In genomic region chr9:15717363-15717762, GRCm38 (mm10) we compare ENCODE assay signal across 26 mouse cellular contexts. TPM values are rescaled to one million over a fixed set of nuclear protein-coding genes. Genes with fewer than 3 reads are reported as not detected.
A peak's percentile ranks its signal among the peaks of the same experiment; 100 is the strongest.
DNase-seq lines count a peak whose midpoint lies in the region; ATAC-seq lines count a peak whose summit lies in the region.
"Had no signal": no experiment of that assay in that cellular context is flagged by ENCODE, and none has a peak within 500 bp of the region (broad histone marks: within the 10 kb centered on the region; RNA-seq: fewer than 3 reads in every experiment).

No protein-coding gene starts in this region.

- H3K4me3 ChIP-seq in heart, embryonic 10.5 days, result no peak overlapping the region
- no peak overlapping the region for H3K4me3 ChIP-seq in kidney, embryonic 14.5 days (ENCODE audit: low read length)
- H3K4me3 ChIP-seq: embryonic facial prominence, embryonic 12.5 days; embryonic facial prominence, embryonic 15.5 days; gastrocnemius, adult 2 months; hindbrain, embryonic 13.5 days had no signal

- H3K36me3 ChIP-seq in heart, embryonic 10.5 days, result peaks cover 4% of the 10 kb centered on the region; the same call in 1 of the 2 replicates
- no peaks in the 10 kb centered on the region; the same call in 1 of the 2 replicates for H3K36me3 ChIP-seq in kidney, embryonic 14.5 days (ENCODE audit: control insufficient read depth, insufficient read depth, low read length)
- H3K36me3 ChIP-seq: embryonic facial prominence, embryonic 15.5 days had no signal

- no peak overlapping the region for H3K9ac ChIP-seq in kidney, embryonic 14.5 days (ENCODE audit: low read depth, low read length)
- H3K9ac ChIP-seq: embryonic facial prominence, embryonic 12.5 days; embryonic facial prominence, embryonic 15.5 days; forebrain, postnatal 0 days; hindbrain, embryonic 13.5 days had no signal

- no peak overlapping the region for H3K4me2 ChIP-seq in kidney, embryonic 14.5 days (replicated peaks; ENCODE audit: low read depth, low read length)
- H3K4me2 ChIP-seq: embryonic facial prominence, embryonic 12.5 days; embryonic facial prominence, embryonic 15.5 days; hindbrain, embryonic 13.5 days had no signal

- H3K27ac ChIP-seq in heart, embryonic 10.5 days, result no peak overlapping the region
- H3K27ac ChIP-seq in kidney, embryonic 14.5 days (ENCODE audit: low read depth, low read length), result peak overlapping the region; percentile 30; the same call in 1 of the 2 replicates
- H3K27ac ChIP-seq: embryonic facial prominence, embryonic 12.5 days; embryonic facial prominence, embryonic 15.5 days; gastrocnemius, adult 2 months; hindbrain, embryonic 13.5 days; hindbrain, postnatal 0 days had no signal

- H3K9me3 ChIP-seq in heart, embryonic 10.5 days, result no peaks in the 10 kb centered on the region
- no peaks in the 10 kb centered on the region for H3K9me3 ChIP-seq in kidney, embryonic 14.5 days (ENCODE audit: control insufficient read depth, low read length)
- H3K9me3 ChIP-seq: embryonic facial prominence, embryonic 12.5 days; embryonic facial prominence, embryonic 15.5 days; hindbrain, embryonic 13.5 days had no signal

- ATAC-seq in kidney, embryonic 14.5 days (ENCODE audit: low FRiP score, low TSS enrichment), result no peak
- ATAC-seq in granulocyte monocyte progenitor cell, adult 5-6 weeks (replicated peaks; ENCODE audit: poor library complexity, severe bottlenecking), result peak; percentile 82
- ATAC-seq in megakaryocyte progenitor cell, adult 5-6 weeks (replicated peaks; ENCODE audit: poor library complexity), result peak; percentile 76
- ATAC-seq: activated CD4-positive, CD25-positive, alpha-beta regulatory T cell, adult 4 months; forebrain, embryonic 14.5 days; forebrain, postnatal 0 days; hindbrain, postnatal 0 days; inflammation-experienced regulatory T-cells, adult 6 months had no signal

- no peaks in the 10 kb centered on the region for H3K27me3 ChIP-seq in heart, embryonic 10.5 days (ENCODE audit: insufficient read depth, poor library complexity, severe bottlenecking)
- H3K27me3 ChIP-seq in kidney, embryonic 14.5 days (ENCODE audit: control insufficient read depth, insufficient read depth, low read length), result no peaks in the 10 kb centered on the region
- H3K27me3 ChIP-seq: embryonic facial prominence, embryonic 12.5 days; embryonic facial prominence, embryonic 15.5 days; hindbrain, embryonic 13.5 days had no signal

- 88% methylated on average over 4 of the region's 4 CpGs for WGBS in heart, embryonic 10.5 days
- 89% methylated on average over 4 of the region's 4 CpGs for WGBS in kidney, embryonic 14.5 days

- peak; percentile 70 for DNase-seq in heart, embryonic 10.5 days (ENCODE audit: low spot score)
- no peak for DNase-seq in heart, adult 8-10 months (ENCODE audit: low spot score)
- no peak for DNase-seq in kidney, adult 9 months
- DNase-seq in T-cell, adult 2 months (ENCODE audit: low spot score), result no peak
- DNase-seq in lung, postnatal 14 days, result no peak
- DNase-seq: adrenal gland, adult 8-10 months; adrenal gland, postnatal 25 days; B cell, adult 2 months; cerebellum, adult 18-20 months; cerebellum, adult 9-10 months; cerebellum, postnatal 14 days; forebrain, postnatal 0 days; gastrocnemius, adult 2 months; gastrocnemius, postnatal 25 days; kidney, adult 11 months had no signal

- no peaks in the 10 kb centered on the region for H3K4me1 ChIP-seq in heart, embryonic 10.5 days
- H3K4me1 ChIP-seq in kidney, embryonic 14.5 days (ENCODE audit: control insufficient read depth, insufficient read depth, low read length), result peaks cover 9% of the 10 kb centered on the region; the same call in 1 of the 2 replicates
- H3K4me1 ChIP-seq: embryonic facial prominence, embryonic 12.5 days had no signal

RNA-seq across cellular contexts. Expression of gene Slc36a4, which starts 7.8 kb away (rescaled TPM):
- 9.2 and 11.1 TPM in 2 replicates for polyA plus RNA-seq in heart, embryonic 10.5 days (2016; fragmentation: Nextera tagmentation; extraction: Ambion mirVana)
- 1 to 10 TPM; 5.9 to 7.5 (median 6.7) TPM for total RNA-seq in heart, adult 8-10 months (2022)
- 14.9 and 25.7 TPM in 2 replicates for polyA plus RNA-seq in kidney, embryonic 14.5 days (2014; fragmentation: Nextera tagmentation; extraction: Ambion mirVana)
- 11.8 and 12.1 TPM in 2 replicates for total RNA-seq in granulocyte monocyte progenitor cell, adult 5-6 weeks (2014; fragmentation: Nextera tagmentation)
- total RNA-seq in granulocyte monocyte progenitor cell, adult 5-6 weeks (2017), result 9.7 and 14.3 TPM in 2 replicates
- 10.7 and 11.5 TPM in 2 replicates for total RNA-seq in megakaryocyte progenitor cell, adult 5-6 weeks (2015)
- total RNA-seq in megakaryocyte progenitor cell, adult 5-6 weeks (2017), result 11.0 and 12.6 TPM in 2 replicates
- total RNA-seq: MEL had no signal
